Mouse (Mus musculus): Measurements from ENCODE around the gene Gmnn. TPM values are rescaled to one million over a fixed set of nuclear protein-coding genes. Genes with fewer than 3 reads are reported as not detected.

Gmnn gene
- polyA plus RNA-seq, 1 experiment = 129 TPM

GRCm38 (mm10) chr13:24729128-24729527 is 32.6 kb downstream of the Gmnn start:
- Histone ChIP-seq H3K9ac (ENCODE audit: low read depth, poor library complexity, severe bottlenecking) (no peak overlapping the region), H3K4me1 (ENCODE audit: control insufficient read depth, insufficient read depth, low read length) (no peaks in the 10 kb centered on the region), H3K27me3 (ENCODE audit: control insufficient read depth, insufficient read depth, low read length, poor library complexity, severe bottlenecking) (no peaks in the 10 kb centered on the region), H3K4me3 (ENCODE audit: low read depth, low read length) (no peak overlapping the region), H3K9me3 (replicated peaks; ENCODE audit: control insufficient read depth, insufficient read depth, low read length, poor library complexity, severe bottlenecking) (no peaks in the 10 kb centered on the region), H3K36me3 (ENCODE audit: control insufficient read depth, insufficient read depth, low read length, poor library complexity, severe bottlenecking) (no peaks in the 10 kb centered on the region), H3K27ac (ENCODE audit: insufficient read depth, low read length) (no peak overlapping the region)
- TF ChIP-seq CTCF (IDR thresholded peaks at IDR 0.05; ENCODE audit: low read depth, low read length) = no peak
- TF ChIP-seq EP300 (IDR thresholded peaks at IDR 0.05; ENCODE audit: insufficient read depth, low read depth, low read length) = no peak
- TF ChIP-seq POLR2A (IDR thresholded peaks at IDR 0.05; ENCODE audit: insufficient read depth, low read length) = no peak

DNA sequence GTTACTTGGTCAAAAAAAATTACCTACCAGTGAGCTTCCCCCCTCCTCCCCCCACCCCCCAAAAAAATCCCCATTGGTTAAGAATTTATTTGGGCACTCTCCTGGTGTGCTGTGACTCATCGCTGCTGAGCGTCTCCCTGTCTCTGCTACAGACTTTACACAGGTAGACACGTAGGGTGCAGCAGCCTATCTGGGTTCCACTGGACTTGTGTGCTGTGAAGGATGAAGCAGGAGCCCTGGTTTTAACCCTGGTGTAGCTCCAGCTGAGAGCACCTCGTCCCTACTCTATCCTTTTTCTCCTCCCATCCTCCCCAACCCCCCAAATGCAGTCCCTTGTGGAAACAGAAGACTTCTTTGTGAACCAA is 37.3 kb downstream of the Gmnn start:
- Histone ChIP-seq H3K36me3 (ENCODE audit: control insufficient read depth, insufficient read depth, low read length, poor library complexity, severe bottlenecking) (no peaks in the 10 kb centered on the region), H3K9ac (ENCODE audit: low read depth, poor library complexity, severe bottlenecking) (no peak overlapping the region), H3K27me3 (ENCODE audit: control insufficient read depth, insufficient read depth, low read length, poor library complexity, severe bottlenecking) (no peaks in the 10 kb centered on the region), H3K4me1 (ENCODE audit: control insufficient read depth, insufficient read depth, low read length) (no peaks in the 10 kb centered on the region), H3K27ac (ENCODE audit: insufficient read depth, low read length) (no peak overlapping the region), H3K4me3 (ENCODE audit: low read depth, low read length) (no peak overlapping the region), H3K9me3 (replicated peaks; ENCODE audit: control insufficient read depth, insufficient read depth, low read length, poor library complexity, severe bottlenecking) (no peaks in the 10 kb centered on the region)
- TF ChIP-seq EP300 (IDR thresholded peaks at IDR 0.05; ENCODE audit: insufficient read depth, low read depth, low read length) (no peak), CTCF (IDR thresholded peaks at IDR 0.05; ENCODE audit: low read depth, low read length) (no peak), POLR2A (IDR thresholded peaks at IDR 0.05; ENCODE audit: insufficient read depth, low read length) (no peak)

GRCm38 (mm10) chr13:24723699-24724394 is 37.9 kb downstream of the Gmnn start:
- H3K9ac ChIP-seq (ENCODE audit: low read depth, poor library complexity, severe bottlenecking) = no peak overlapping the region
- H3K9me3 ChIP-seq (replicated peaks; ENCODE audit: control insufficient read depth, insufficient read depth, low read length, poor library complexity, severe bottlenecking) = no peaks in the 10 kb centered on the region
- no peak for TF ChIP-seq EP300 (IDR thresholded peaks at IDR 0.05; ENCODE audit: insufficient read depth, low read depth, low read length)
- TF ChIP-seq CTCF (IDR thresholded peaks at IDR 0.05; ENCODE audit: low read depth, low read length) = no peak
- TF ChIP-seq POLR2A (IDR thresholded peaks at IDR 0.05; ENCODE audit: insufficient read depth, low read length) = no peak
- no peaks in the 10 kb centered on the region for H3K4me1 ChIP-seq (ENCODE audit: control insufficient read depth, insufficient read depth, low read length)
- no peak overlapping the region for H3K27ac ChIP-seq (ENCODE audit: insufficient read depth, low read length)
- H3K27me3 ChIP-seq (ENCODE audit: control insufficient read depth, insufficient read depth, low read length, poor library complexity, severe bottlenecking) = no peaks in the 10 kb centered on the region
- H3K4me3 ChIP-seq (ENCODE audit: low read depth, low read length) = no peak overlapping the region
- no peaks in the 10 kb centered on the region for H3K36me3 ChIP-seq (ENCODE audit: control insufficient read depth, insufficient read depth, low read length, poor library complexity, severe bottlenecking)

GRCm38 (mm10) chr13:24721502-24721901 is 40.2 kb downstream of the Gmnn start:
- H3K9ac ChIP-seq (ENCODE audit: low read depth, poor library complexity, severe bottlenecking) = no peak overlapping the region
- H3K4me1 ChIP-seq (ENCODE audit: control insufficient read depth, insufficient read depth, low read length) = no peaks in the 10 kb centered on the region
- no peak overlapping the region for H3K4me3 ChIP-seq (ENCODE audit: low read depth, low read length)
- TF ChIP-seq POLR2A (IDR thresholded peaks at IDR 0.05; ENCODE audit: insufficient read depth, low read length) (no peak), EP300 (IDR thresholded peaks at IDR 0.05; ENCODE audit: insufficient read depth, low read depth, low read length) (no peak), CTCF (IDR thresholded peaks at IDR 0.05; ENCODE audit: low read depth, low read length) (no peak)
- H3K27me3 ChIP-seq (ENCODE audit: control insufficient read depth, insufficient read depth, low read length, poor library complexity, severe bottlenecking) = no peaks in the 10 kb centered on the region
- no peak overlapping the region for H3K27ac ChIP-seq (ENCODE audit: insufficient read depth, low read length)
- no peaks in the 10 kb centered on the region for H3K36me3 ChIP-seq (ENCODE audit: control insufficient read depth, insufficient read depth, low read length, poor library complexity, severe bottlenecking)
- no peaks in the 10 kb centered on the region for H3K9me3 ChIP-seq (replicated peaks; ENCODE audit: control insufficient read depth, insufficient read depth, low read length, poor library complexity, severe bottlenecking)

- Histone ChIP-seq H3K27me3 (ENCODE audit: control insufficient read depth, insufficient read depth, low read length, poor library complexity, severe bottlenecking) (no peaks in the 10 kb centered on the region), H3K9ac (ENCODE audit: low read depth, poor library complexity, severe bottlenecking) (no peak overlapping the region), H3K4me3 (ENCODE audit: low read depth, low read length) (no peak overlapping the region), H3K27ac (ENCODE audit: insufficient read depth, low read length) (no peak overlapping the region), H3K9me3 (replicated peaks; ENCODE audit: control insufficient read depth, insufficient read depth, low read length, poor library complexity, severe bottlenecking) (no peaks in the 10 kb centered on the region), H3K36me3 (ENCODE audit: control insufficient read depth, insufficient read depth, low read length, poor library complexity, severe bottlenecking) (no peaks in the 10 kb centered on the region), H3K4me1 (ENCODE audit: control insufficient read depth, insufficient read depth, low read length) (no peaks in the 10 kb centered on the region)
- TF ChIP-seq EP300 (IDR thresholded peaks at IDR 0.05; ENCODE audit: insufficient read depth, low read depth, low read length) = no peak
- TF ChIP-seq POLR2A (IDR thresholded peaks at IDR 0.05; ENCODE audit: insufficient read depth, low read length) = no peak
Measured at GRCm38 (mm10) chr13:24717677-24718076, 44.0 kb downstream of the Gmnn start.

DNA sequence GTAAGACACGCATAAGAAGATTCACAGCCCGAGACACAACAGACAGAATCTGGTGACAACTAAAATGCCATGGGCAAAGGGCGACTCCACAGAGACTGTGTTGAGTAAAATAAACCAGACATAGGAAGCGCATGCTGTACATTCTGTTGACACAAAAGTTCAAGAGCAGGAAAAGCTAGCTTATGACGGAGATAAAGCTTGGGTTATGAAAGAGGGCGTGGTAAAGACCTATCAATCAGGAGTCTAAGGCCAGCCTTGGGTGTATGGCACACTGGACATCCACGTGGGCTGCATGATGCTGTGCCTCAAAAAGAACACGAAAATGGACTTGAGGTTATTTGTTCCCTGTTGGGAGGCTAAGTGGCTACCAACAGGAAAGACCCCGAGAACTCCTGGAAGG is 45.3 kb downstream of the Gmnn start:
- no peak overlapping the region for H3K9ac ChIP-seq (ENCODE audit: low read depth, poor library complexity, severe bottlenecking)
- H3K36me3 ChIP-seq (ENCODE audit: control insufficient read depth, insufficient read depth, low read length, poor library complexity, severe bottlenecking) = no peaks in the 10 kb centered on the region
- no peak overlapping the region for H3K4me3 ChIP-seq (ENCODE audit: low read depth, low read length)
- no peaks in the 10 kb centered on the region for H3K4me1 ChIP-seq (ENCODE audit: control insufficient read depth, insufficient read depth, low read length)
- H3K27me3 ChIP-seq (ENCODE audit: control insufficient read depth, insufficient read depth, low read length, poor library complexity, severe bottlenecking) = no peaks in the 10 kb centered on the region
- H3K27ac ChIP-seq (ENCODE audit: insufficient read depth, low read length) = no peak overlapping the region
- no peak for TF ChIP-seq CTCF (IDR thresholded peaks at IDR 0.05; ENCODE audit: low read depth, low read length)
- TF ChIP-seq EP300 (IDR thresholded peaks at IDR 0.05; ENCODE audit: insufficient read depth, low read depth, low read length) = no peak
- no peaks in the 10 kb centered on the region for H3K9me3 ChIP-seq (replicated peaks; ENCODE audit: control insufficient read depth, insufficient read depth, low read length, poor library complexity, severe bottlenecking)

All from ES-Bruce4 (cell line).